Mouse (Mus musculus) hindbrain, embryonic 12.5 days (tissue): ENCODE results near the gene Smchd1. TPM values are rescaled to one million over a fixed set of nuclear protein-coding genes. Genes with fewer than 3 reads are reported as not detected.
"Not testable (repeated sequence)": the region's sequence is repeated elsewhere in the genome, so short reads cannot be mapped to it uniquely, and the experiment has no call there.

Experiments
- ATAC-seq: fragments of 200-750 bp; cut with Nextera tagmentation; 2 replicates; pipeline ENCODE4 v1.8.0; 2017; ENCODE audit warnings: moderate TSS enrichment; ENCODE audit not compliant: low FRiP score
- H3K27ac ChIP-seq: fragments of 300-500 bp; sonication (generic); 2 replicates; pipeline ENCODE4 v1.5.1; 2016; ENCODE audit warnings: mild to moderate bottlenecking
- H3K27me3 ChIP-seq: fragments of 300-500 bp; sonication (generic); 2 replicates; pipeline ENCODE4 v1.6.1; 2016; ENCODE audit warnings: mild to moderate bottlenecking
- H3K36me3 ChIP-seq: fragments of 300-500 bp; sonication (generic); 2 replicates; pipeline ENCODE4 v1.6.1; 2016; ENCODE audit warnings: mild to moderate bottlenecking
- H3K4me1 ChIP-seq: fragments of 300-500 bp; sonication (generic); 2 replicates; pipeline ENCODE4 v1.6.1; 2016
- H3K4me2 ChIP-seq: fragments of 300-500 bp; sonication (generic); replicated peaks from 2 replicates; pipeline ENCODE4 v1.6.1; 2016; ENCODE audit warnings: mild to moderate bottlenecking
- H3K4me3 ChIP-seq: fragments of 300-500 bp; sonication (generic); 2 replicates; pipeline ENCODE4 v1.5.1; 2016; ENCODE audit warnings: mild to moderate bottlenecking
- H3K9ac ChIP-seq: fragments of 300-500 bp; sonication (generic); 2 replicates; pipeline ENCODE4 v1.6.1; 2016; ENCODE audit warnings: mild to moderate bottlenecking, moderate library complexity
- H3K9me3 ChIP-seq: fragments of 300-500 bp; sonication (generic); replicated peaks from 2 replicates; pipeline ENCODE4 v1.6.1; 2016; ENCODE audit warnings: mild to moderate bottlenecking
- WGBS: fragments of 180-500 bp; shearing (Covaris S2); methylation state at CpG from one replicate; pipeline ENCODE4 v1.1.7; 2016; 5-methylcytosine and 5-hydroxymethylcytosine counted together
- polyA plus RNA-seq: library from polyadenylated mRNA; unstranded; fragments of >200 nt; fragmentation: Nextera tagmentation; extraction: Ambion mirVana; gene quantifications from 2 replicates; pipeline ENCODE4 v1.2.1, GENCODE M21; 2016

The Smchd1 gene
- polyA plus RNA-seq, 1 experiment from 2014 or later: 65.3 TPM

DNA sequence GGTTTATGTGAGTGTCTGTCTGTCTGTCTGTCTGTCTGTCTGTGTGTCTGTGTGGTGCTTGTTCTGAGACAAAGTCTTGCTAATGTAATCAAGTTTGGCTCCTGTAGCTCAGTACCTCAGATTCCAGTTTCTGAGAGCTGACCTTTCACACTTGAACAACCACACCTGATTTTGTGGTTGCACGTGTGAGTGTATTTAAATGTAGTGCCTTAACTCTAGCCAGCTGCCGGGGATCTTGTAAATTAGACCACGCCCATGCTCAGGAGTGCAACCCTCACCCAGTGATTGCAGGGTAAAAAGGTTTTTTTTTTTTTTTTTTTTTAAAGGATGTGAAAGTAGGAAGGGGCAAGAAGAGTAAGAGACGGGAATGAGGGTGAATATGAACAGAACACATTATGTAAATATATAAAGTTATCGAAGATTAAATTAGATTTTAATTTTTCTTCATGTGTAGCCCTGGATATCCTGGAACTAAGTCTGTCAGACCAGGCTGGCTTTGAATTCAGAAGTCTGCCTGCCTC is 4.3 kb upstream of the Smchd1 start:
- no peak overlapping the region for H3K4me3 ChIP-seq
- WGBS: 76% methylated on average over 5 of the region's 5 CpGs
- no peaks in the 10 kb centered on the region for H3K27me3 ChIP-seq
- H3K36me3 ChIP-seq: no peaks in the 10 kb centered on the region
- H3K9ac ChIP-seq: no peak overlapping the region
- no peak for ATAC-seq
- no peak overlapping the region for H3K4me2 ChIP-seq
- H3K4me1 ChIP-seq: peaks cover 2% of the 10 kb centered on the region
- no peaks in the 10 kb centered on the region for H3K9me3 ChIP-seq
- no peak overlapping the region for H3K27ac ChIP-seq

DNA sequence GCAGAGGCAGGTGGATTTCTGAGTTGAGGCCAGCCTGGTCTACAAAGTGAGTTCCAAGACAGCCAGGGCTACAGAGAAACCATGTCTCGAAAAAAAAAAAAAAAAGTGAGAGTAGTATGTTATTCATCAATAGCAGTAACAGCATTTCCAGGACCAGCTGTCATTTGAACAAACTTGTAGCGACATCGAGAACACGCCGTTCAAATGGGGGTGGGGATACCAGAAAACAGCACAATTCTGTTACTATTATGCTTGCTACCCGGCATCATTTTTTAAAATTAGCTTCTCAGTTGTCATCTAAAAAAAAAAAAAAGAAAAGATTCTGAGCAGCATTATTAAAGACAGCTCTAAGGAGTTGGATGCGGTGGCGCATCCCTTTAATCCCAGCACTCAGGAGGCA is 2.3 kb upstream of the Smchd1 start:
- Histone ChIP-seq H3K36me3 (no peaks in the 10 kb centered on the region), H3K9ac (no peak overlapping the region), H3K9me3 (no peaks in the 10 kb centered on the region), H3K4me1 (peaks cover 10% of the 10 kb centered on the region), H3K4me2 (no peak overlapping the region), H3K4me3 (no peak overlapping the region), H3K27me3 (no peaks in the 10 kb centered on the region), H3K27ac (no peak overlapping the region)
- WGBS: 97% methylated on average over 8 of the region's 8 CpGs
- no peak for ATAC-seq

DNA sequence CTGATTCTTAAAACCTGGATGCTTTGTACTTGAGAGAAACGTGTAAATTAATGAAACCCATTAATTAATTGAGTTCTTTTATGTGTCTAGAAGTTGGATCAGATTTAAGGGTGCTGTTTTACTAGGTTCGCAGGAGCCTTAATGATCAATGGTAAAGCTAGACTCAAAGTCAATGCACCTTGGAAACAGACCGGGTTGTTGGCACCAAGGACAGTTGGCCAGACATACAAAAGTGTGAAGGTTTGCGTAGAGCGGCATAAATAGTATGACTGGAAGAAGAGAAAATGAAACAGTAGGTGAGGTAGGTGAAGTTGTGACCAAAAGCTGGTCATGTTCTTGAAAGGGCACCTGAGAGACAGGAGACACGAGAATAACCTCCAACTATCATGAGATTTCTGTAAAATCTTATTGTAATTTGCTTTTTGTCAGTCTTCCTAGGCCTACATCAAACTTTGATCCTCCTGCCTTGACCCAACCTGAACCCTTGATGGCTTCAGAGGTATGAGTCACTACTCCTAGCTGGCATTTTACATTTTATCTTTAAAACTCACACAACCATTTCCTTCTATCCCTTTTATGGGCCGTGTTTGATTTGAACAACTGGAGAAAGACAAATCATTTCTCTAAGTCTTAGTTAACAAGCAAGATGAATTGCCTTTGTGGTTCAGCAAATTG is 1.3 kb upstream of the Smchd1 start:
- H3K4me3 ChIP-seq: peak overlapping the region; percentile 62
- WGBS: 88% methylated on average over 7 of the region's 7 CpGs

GRCm38 (mm10) chr17:71475705-71476089 is 554 bp upstream of the Smchd1 start:
- 1% methylated on average over 31 of the region's 31 CpGs for WGBS
- ATAC-seq: peak; percentile 86
- Histone ChIP-seq H3K36me3 (no peaks in the 10 kb centered on the region), H3K4me3 (peak overlapping the region; percentile 62), H3K4me2 (peak overlapping the region; percentile 90), H3K27me3 (no peaks in the 10 kb centered on the region), H3K4me1 (peaks cover 13% of the 10 kb centered on the region), H3K27ac (peak overlapping the region; percentile 99), H3K9me3 (no peaks in the 10 kb centered on the region), H3K9ac (peak overlapping the region; percentile 91)

More for the DNA sequence above, 1.3 kb upstream of the Smchd1 start:
- peaks cover 12% of the 10 kb centered on the region for H3K4me1 ChIP-seq
- 0 out of 2 replicates have a peak overlapping the region, but pooled peaks have one; percentile 91 for H3K9ac ChIP-seq
- H3K27me3 ChIP-seq: no peaks in the 10 kb centered on the region
- H3K36me3 ChIP-seq: no peaks in the 10 kb centered on the region
- H3K4me2 ChIP-seq: peak overlapping the region; percentile 90
- ATAC-seq: no peak
- peak overlapping the region; percentile 99; the same call in 1 of the 2 replicates for H3K27ac ChIP-seq
- H3K9me3 ChIP-seq: no peaks in the 10 kb centered on the region

DNA sequence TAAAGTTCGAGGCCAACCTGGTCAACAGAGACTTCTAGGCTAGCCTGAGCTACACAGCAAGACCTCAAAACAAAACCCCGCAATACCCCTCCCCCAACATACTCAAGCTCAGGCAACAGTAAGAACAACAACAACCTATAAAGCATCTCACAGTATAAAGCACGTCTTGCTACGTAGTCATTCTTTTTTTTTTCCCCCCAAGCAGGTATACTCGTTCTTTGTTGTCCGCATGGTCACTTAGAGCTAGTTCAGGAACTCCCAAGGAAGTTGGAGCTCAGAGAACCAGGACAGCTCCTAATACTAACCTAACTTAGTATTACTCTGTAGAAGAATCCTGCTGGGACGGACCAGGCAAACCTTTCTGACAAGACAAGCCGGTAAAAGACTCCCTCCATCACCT is 1.0 kb downstream of the Smchd1 start:
- peak overlapping the region; percentile 62 for H3K4me3 ChIP-seq
- H3K27me3 ChIP-seq: no peaks in the 10 kb centered on the region
- ATAC-seq: no peak
- H3K9ac ChIP-seq: peak overlapping the region; percentile 91
- no peaks in the 10 kb centered on the region for H3K36me3 ChIP-seq
- no peak overlapping the region for H3K27ac ChIP-seq
- H3K4me2 ChIP-seq: peak overlapping the region; percentile 90
- 11% methylated on average over 8 of the region's 8 CpGs for WGBS
- H3K4me1 ChIP-seq: peaks cover 13% of the 10 kb centered on the region
- H3K9me3 ChIP-seq: no peaks in the 10 kb centered on the region

- Histone ChIP-seq H3K27me3 (no peaks in the 10 kb centered on the region), H3K9me3 (no peaks in the 10 kb centered on the region), H3K4me3 (no peak overlapping the region), H3K4me1 (peaks cover 13% of the 10 kb centered on the region), H3K9ac (no peak overlapping the region), H3K4me2 (no peak overlapping the region), H3K27ac (no peak overlapping the region), H3K36me3 (no peaks in the 10 kb centered on the region)
- WGBS: 92% methylated on average over 2 of the region's 2 CpGs
- no peak for ATAC-seq
Measured at GRCm38 (mm10) chr17:71471261-71471660, 3.9 kb downstream of the Smchd1 start.

GRCm38 (mm10) chr17:71460312-71460711 is 14.8 kb downstream of the Smchd1 start:
- Histone ChIP-seq H3K4me2 (no peak overlapping the region), H3K27ac (no peak overlapping the region), H3K36me3 (peaks cover 39% of the 10 kb centered on the region), H3K9ac (no peak overlapping the region), H3K9me3 (no peaks in the 10 kb centered on the region), H3K27me3 (no peaks in the 10 kb centered on the region), H3K4me3 (no peak overlapping the region), H3K4me1 (no peaks in the 10 kb centered on the region)
- 93% methylated on average over 3 of the region's 3 CpGs for WGBS
- ATAC-seq: no peak

DNA sequence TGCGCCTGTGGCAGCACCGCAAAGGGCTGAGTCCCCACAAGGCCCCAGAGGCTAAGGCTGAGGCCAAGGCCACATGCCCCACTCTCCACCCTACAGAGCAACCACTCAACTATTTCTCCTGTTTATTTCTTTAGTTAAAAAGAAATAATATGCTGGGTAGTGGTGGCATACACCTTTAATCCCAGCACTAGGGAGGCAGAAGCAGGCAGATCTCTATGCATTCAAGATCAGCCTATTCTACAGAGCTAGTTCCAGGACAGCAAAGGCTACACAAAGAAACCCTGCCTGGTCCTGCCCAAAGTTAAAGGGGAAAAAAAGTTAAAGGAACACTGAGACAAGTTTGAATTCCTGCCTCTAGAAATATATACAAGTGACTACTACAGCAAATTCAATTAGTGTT is 15.3 kb downstream of the Smchd1 start, which contains the start of gene Gm4707:
Gm4707 (minus strand) TSS at position 101 of the 400 bp plus-strand sequence.
- H3K4me2 ChIP-seq: no peak within 1 kb of the TSS
- WGBS: 96% methylated on average over 2 of the region's 2 CpGs
- no peaks in the 10 kb centered on the region for H3K4me1 ChIP-seq
- H3K9ac ChIP-seq: no peak within 1 kb of the TSS
- no peak within 1 kb of the TSS for H3K4me3 ChIP-seq
- peaks cover 42% of the 10 kb centered on the region for H3K36me3 ChIP-seq
- no peak within 1 kb of the TSS for H3K27ac ChIP-seq
- H3K27me3 ChIP-seq: no peaks in the 10 kb centered on the region
- H3K9me3 ChIP-seq: no peaks in the 10 kb centered on the region
- no peak for ATAC-seq

DNA sequence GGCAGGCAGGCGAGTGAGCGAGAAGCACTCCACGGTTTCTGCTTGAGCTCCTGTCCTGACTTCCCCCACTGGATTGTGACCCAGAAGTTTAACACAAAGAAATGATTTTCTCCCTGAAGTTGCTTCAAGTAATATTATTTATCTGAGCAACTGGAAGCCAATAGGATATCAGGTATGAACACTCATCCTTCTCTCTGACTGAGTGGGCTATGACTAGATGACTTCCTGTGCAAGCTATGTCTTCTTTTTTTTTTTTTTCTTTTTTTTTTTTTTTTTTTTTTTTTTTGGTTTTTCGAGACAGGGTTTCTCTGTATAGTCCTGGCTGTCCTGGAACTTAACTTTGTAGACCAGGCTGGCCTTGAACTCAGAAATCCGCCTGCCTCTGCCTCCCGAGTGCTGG is 17.8 kb downstream of the Smchd1 start:
- H3K27ac ChIP-seq, ATAC-seq, H3K4me1 ChIP-seq, H3K9ac ChIP-seq, H3K27me3 ChIP-seq, H3K9me3 ChIP-seq, H3K4me3 ChIP-seq, H3K4me2 ChIP-seq: not testable (repeated sequence)
- 90% methylated on average over 6 of the region's 6 CpGs for WGBS
- H3K36me3 ChIP-seq: peaks cover 35% of the 10 kb centered on the region

GRCm38 (mm10) chr17:71445191-71445590 is 30.0 kb downstream of the Smchd1 start:
- Histone ChIP-seq H3K27ac (no peak overlapping the region), H3K4me3 (no peak overlapping the region), H3K4me1 (no peaks in the 10 kb centered on the region), H3K36me3 (peaks cover 24% of the 10 kb centered on the region), H3K27me3 (no peaks in the 10 kb centered on the region), H3K9me3 (no peaks in the 10 kb centered on the region), H3K9ac (no peak overlapping the region), H3K4me2 (no peak overlapping the region)
- no peak for ATAC-seq
- WGBS: 96% methylated on average over 6 of the region's 6 CpGs

GRCm38 (mm10) chr17:71444718-71445117 is 30.4 kb downstream of the Smchd1 start:
- Histone ChIP-seq H3K4me2 (no peak overlapping the region), H3K9me3 (no peaks in the 10 kb centered on the region), H3K4me3 (no peak overlapping the region), H3K36me3 (peaks cover 24% of the 10 kb centered on the region), H3K4me1 (no peaks in the 10 kb centered on the region), H3K27me3 (no peaks in the 10 kb centered on the region), H3K9ac (no peak overlapping the region), H3K27ac (no peak overlapping the region)
- no peak for ATAC-seq
- WGBS: 89% methylated on average over 2 of the region's 2 CpGs

- Histone ChIP-seq H3K9ac (no peak overlapping the region), H3K4me3 (no peak overlapping the region), H3K4me2 (no peak overlapping the region), H3K36me3 (peaks cover 24% of the 10 kb centered on the region), H3K9me3 (no peaks in the 10 kb centered on the region), H3K27me3 (no peaks in the 10 kb centered on the region), H3K4me1 (no peaks in the 10 kb centered on the region), H3K27ac (no peak overlapping the region)
- 94% methylated on average over 3 of the region's 3 CpGs for WGBS
- ATAC-seq: no peak
Measured at GRCm38 (mm10) chr17:71444126-71444525, 31.0 kb downstream of the Smchd1 start.

- no peak for ATAC-seq
- Histone ChIP-seq H3K4me2 (no peak overlapping the region), H3K36me3 (peaks cover 24% of the 10 kb centered on the region), H3K4me1 (no peaks in the 10 kb centered on the region), H3K9me3 (no peaks in the 10 kb centered on the region), H3K4me3 (no peak overlapping the region), H3K27ac (no peak overlapping the region), H3K9ac (no peak overlapping the region), H3K27me3 (no peaks in the 10 kb centered on the region)
- WGBS: 90% methylated on average over 6 of the region's 6 CpGs
Measured at GRCm38 (mm10) chr17:71443273-71443672, 31.9 kb downstream of the Smchd1 start.
